Mouse (Mus musculus) embryonic facial prominence, embryonic 14.5 days (tissue): ENCODE measurements around the gene Tnfrsf13b. TPM values are rescaled to one million over a fixed set of nuclear protein-coding genes. Genes with fewer than 3 reads are reported as not detected.

Experiments
- ATAC-seq: fragments of 200-750 bp; cut with Nextera tagmentation; 2 replicates; pipeline ENCODE4 v1.8.0; 2017; ENCODE audit warnings: low read depth, moderate number of reproducible peaks, moderate TSS enrichment
- DNase-seq: peaks from one replicate; pipeline ENCODE4 v3.0.0-alpha.2; 2015; ENCODE audit warnings: low spot score
- H3K27ac ChIP-seq: fragments of 300-500 bp; sonication (generic); replicated peaks from 2 replicates; pipeline ENCODE4 v1.5.1; 2014; ENCODE audit warnings: low read depth, mild to moderate bottlenecking, low read length, moderate library complexity
- H3K27me3 ChIP-seq: fragments of 300-500 bp; sonication (generic); replicated peaks from 2 replicates; pipeline ENCODE4 v1.6.1; 2014; ENCODE audit warnings: low read length; ENCODE audit not compliant: control insufficient read depth, insufficient read depth
- H3K36me3 ChIP-seq: fragments of 300-500 bp; sonication (generic); 2 replicates; pipeline ENCODE4 v1.6.1; 2014; ENCODE audit warnings: low read length, mixed read lengths; ENCODE audit not compliant: control insufficient read depth, insufficient read depth
- H3K4me1 ChIP-seq: fragments of 300-500 bp; sonication (generic); 2 replicates; pipeline ENCODE4 v1.6.1; 2014; ENCODE audit warnings: antibody characterized with exemption, low read length; ENCODE audit not compliant: control insufficient read depth, insufficient read depth
- H3K4me2 ChIP-seq: fragments of 300-500 bp; sonication (generic); 2 replicates; pipeline ENCODE4 v1.6.1; 2014; ENCODE audit warnings: low read depth, mild to moderate bottlenecking, low read length, moderate library complexity, mixed read lengths
- H3K4me3 ChIP-seq: fragments of 300-500 bp; sonication (generic); 2 replicates; pipeline ENCODE4 v1.5.1; 2014; ENCODE audit warnings: low read depth, mild to moderate bottlenecking, low read length
- H3K9ac ChIP-seq: fragments of 300-500 bp; sonication (generic); 2 replicates; pipeline ENCODE4 v1.6.1; 2014; ENCODE audit warnings: low read depth, mild to moderate bottlenecking, low read length, moderate library complexity, mixed read lengths
- H3K9me3 ChIP-seq: fragments of 300-500 bp; sonication (generic); 2 replicates; pipeline ENCODE4 v1.6.1; 2016; ENCODE audit warnings: low read length; ENCODE audit not compliant: control insufficient read depth
- WGBS: fragments of 180-500 bp; shearing (Covaris S2); extraction: QIAGEN DNeasy Blood & Tissue Kit; methylation state at CpG from one replicate; pipeline ENCODE4 v1.1.7; 2014; 5-methylcytosine and 5-hydroxymethylcytosine counted together
- polyA plus RNA-seq: library from polyadenylated mRNA; unstranded; fragments of >200 nt; fragmentation: Nextera tagmentation; extraction: Ambion mirVana; gene quantifications from 2 replicates; pipeline ENCODE4 v1.2.1, GENCODE M21; 2014

Tnfrsf13b gene
- polyA plus RNA-seq, result 2.9 and 3.0 TPM in 2 replicates

DNA sequence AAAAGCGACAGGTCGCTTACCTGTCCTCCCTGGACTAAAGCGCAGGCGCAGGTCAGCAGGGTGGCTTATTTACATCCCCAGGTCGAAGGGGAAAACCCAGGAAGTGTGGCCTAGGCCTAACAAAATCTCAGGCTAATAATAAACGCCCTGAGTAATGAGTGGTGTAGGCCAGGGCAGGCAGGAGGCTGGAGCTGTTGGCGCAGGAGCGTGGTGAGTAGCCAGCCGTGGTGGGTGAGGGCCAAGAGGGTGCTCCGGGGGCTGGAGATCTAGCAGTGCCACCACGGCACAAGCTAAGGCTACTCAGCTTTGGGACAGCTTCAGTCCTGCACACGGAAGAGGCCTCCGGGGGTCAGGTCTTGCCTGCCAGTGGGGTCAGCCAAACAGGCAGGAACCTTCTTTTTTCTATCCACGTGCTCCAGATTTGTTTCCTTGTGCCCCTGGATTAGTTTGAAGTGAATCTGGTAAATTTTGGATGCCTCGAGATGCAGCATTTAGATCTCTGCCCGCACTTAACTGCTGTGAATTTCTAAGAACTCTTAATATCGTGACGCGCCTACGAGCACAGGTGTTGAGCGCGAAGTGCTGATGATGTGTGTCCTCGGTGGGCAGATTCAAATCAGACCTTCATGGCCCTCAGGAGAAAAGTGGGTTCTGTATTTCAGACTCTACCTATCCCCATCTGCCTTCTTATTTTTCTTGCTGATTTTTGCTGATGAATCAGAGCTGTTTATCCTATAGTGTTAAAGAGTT is at the start of gene Tnfrsf13b:
Gene Tnfrsf13b (plus strand): TSS at position 150 of the 750 bp plus-strand sequence.
- H3K4me1 ChIP-seq, result no peaks in the 10 kb centered on the region
- H3K4me2 ChIP-seq, result no peak within 1 kb of the TSS
- no peaks in the 10 kb centered on the region for H3K36me3 ChIP-seq
- 87% methylated on average over 23 of the region's 23 CpGs for WGBS
- no peak for DNase-seq
- no peak for ATAC-seq
- H3K27ac ChIP-seq, result no peak within 1 kb of the TSS
- H3K9me3 ChIP-seq, result no peaks in the 10 kb centered on the region
- no peaks in the 10 kb centered on the region for H3K27me3 ChIP-seq
- no peak within 1 kb of the TSS for H3K9ac ChIP-seq
- H3K4me3 ChIP-seq, result no peak within 1 kb of the TSS

- WGBS, result 86% methylated on average over 2 of the region's 2 CpGs
- no peaks in the 10 kb centered on the region for H3K27me3 ChIP-seq
- H3K27ac ChIP-seq, result no peak overlapping the region
- ATAC-seq, result no peak
- no peaks in the 10 kb centered on the region for H3K4me1 ChIP-seq
- H3K9me3 ChIP-seq, result no peaks in the 10 kb centered on the region
- H3K4me3 ChIP-seq, result no peak overlapping the region
- no peak overlapping the region for H3K4me2 ChIP-seq
- no peak overlapping the region for H3K9ac ChIP-seq
- no peaks in the 10 kb centered on the region for H3K36me3 ChIP-seq
- DNase-seq, result no peak
These were observed 44.9 kb upstream of the Tnfrsf13b start for GRCm38 (mm10) chr11:61081624-61082023.

- DNase-seq, result no peak
- WGBS, result 79% methylated on average over 7 of the region's 7 CpGs
- H3K9ac ChIP-seq, result no peak overlapping the region
These were observed 36.4 kb upstream of the Tnfrsf13b start for GRCm38 (mm10) chr11:61090195-61090594.

GRCm38 (mm10) chr11:61091192-61091591 is 35.4 kb upstream of the Tnfrsf13b start:
- Histone ChIP-seq H3K4me1 (no peaks in the 10 kb centered on the region), H3K36me3 (no peaks in the 10 kb centered on the region), H3K4me2 (no peak overlapping the region), H3K9me3 (peaks cover 9% of the 10 kb centered on the region; the same call in 1 of the 2 replicates), H3K27ac (no peak overlapping the region), H3K27me3 (no peaks in the 10 kb centered on the region), H3K4me3 (no peak overlapping the region), H3K9ac (no peak overlapping the region)
- WGBS, result 68% methylated on average over 3 of the region's 3 CpGs
- DNase-seq (no peak), ATAC-seq (no peak)

More at GRCm38 (mm10) chr11:61090195-61090594, 36.4 kb upstream of the Tnfrsf13b start:
- Histone ChIP-seq H3K27me3 (no peaks in the 10 kb centered on the region), H3K4me2 (no peak overlapping the region), H3K36me3 (no peaks in the 10 kb centered on the region), H3K4me3 (no peak overlapping the region), H3K4me1 (no peaks in the 10 kb centered on the region), H3K27ac (no peak overlapping the region), H3K9me3 (0 out of 2 replicates have a peak, but pooled peaks cover 6% of the 10 kb centered on the region)
- ATAC-seq, result no peak

- H3K4me3 ChIP-seq, result no peak overlapping the region
- peak; percentile 89 for DNase-seq
- H3K27ac ChIP-seq, result no peak overlapping the region
- 20% methylated on average over 7 of the region's 7 CpGs for WGBS
- H3K4me1 ChIP-seq, result no peaks in the 10 kb centered on the region
- no peak for ATAC-seq
- H3K9ac ChIP-seq, result no peak overlapping the region
- no peak overlapping the region for H3K4me2 ChIP-seq
- H3K36me3 ChIP-seq, result no peaks in the 10 kb centered on the region
- peaks cover 9% of the 10 kb centered on the region; the same call in 1 of the 2 replicates for H3K9me3 ChIP-seq
- H3K27me3 ChIP-seq, result no peaks in the 10 kb centered on the region
These were observed 34.8 kb upstream of the Tnfrsf13b start for GRCm38 (mm10) chr11:61091642-61092262.

DNA sequence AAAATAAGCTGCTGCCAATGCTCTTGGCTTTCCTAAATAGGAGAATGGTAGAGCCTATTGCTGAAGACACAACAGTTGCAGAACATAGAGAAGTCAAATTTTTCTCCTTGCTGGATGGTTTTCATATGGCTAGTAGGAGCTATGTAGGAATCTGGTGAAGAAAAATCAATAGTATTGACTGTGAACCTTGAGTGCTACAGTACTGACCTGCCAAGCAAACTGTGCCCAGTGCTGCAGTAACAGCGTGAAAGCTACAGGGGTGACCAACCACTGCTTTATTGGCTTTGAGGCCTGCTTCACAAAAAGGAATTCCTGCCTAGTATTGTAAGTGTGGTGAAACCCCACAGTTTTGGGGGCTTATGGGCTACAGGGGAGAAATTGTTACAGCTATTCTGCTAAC is 28.5 kb upstream of the Tnfrsf13b start:
- WGBS, result 67% methylated on average over 1 of the region's 1 CpGs
- no peaks in the 10 kb centered on the region for H3K27me3 ChIP-seq
- H3K4me3 ChIP-seq, result no peak overlapping the region
- H3K4me2 ChIP-seq, result no peak overlapping the region
- H3K27ac ChIP-seq, result no peak overlapping the region
- peaks cover 9% of the 10 kb centered on the region; the same call in 1 of the 2 replicates for H3K9me3 ChIP-seq
- H3K4me1 ChIP-seq, result no peaks in the 10 kb centered on the region
- no peaks in the 10 kb centered on the region for H3K36me3 ChIP-seq
- DNase-seq, result no peak
- no peak overlapping the region for H3K9ac ChIP-seq
- ATAC-seq, result no peak

DNA sequence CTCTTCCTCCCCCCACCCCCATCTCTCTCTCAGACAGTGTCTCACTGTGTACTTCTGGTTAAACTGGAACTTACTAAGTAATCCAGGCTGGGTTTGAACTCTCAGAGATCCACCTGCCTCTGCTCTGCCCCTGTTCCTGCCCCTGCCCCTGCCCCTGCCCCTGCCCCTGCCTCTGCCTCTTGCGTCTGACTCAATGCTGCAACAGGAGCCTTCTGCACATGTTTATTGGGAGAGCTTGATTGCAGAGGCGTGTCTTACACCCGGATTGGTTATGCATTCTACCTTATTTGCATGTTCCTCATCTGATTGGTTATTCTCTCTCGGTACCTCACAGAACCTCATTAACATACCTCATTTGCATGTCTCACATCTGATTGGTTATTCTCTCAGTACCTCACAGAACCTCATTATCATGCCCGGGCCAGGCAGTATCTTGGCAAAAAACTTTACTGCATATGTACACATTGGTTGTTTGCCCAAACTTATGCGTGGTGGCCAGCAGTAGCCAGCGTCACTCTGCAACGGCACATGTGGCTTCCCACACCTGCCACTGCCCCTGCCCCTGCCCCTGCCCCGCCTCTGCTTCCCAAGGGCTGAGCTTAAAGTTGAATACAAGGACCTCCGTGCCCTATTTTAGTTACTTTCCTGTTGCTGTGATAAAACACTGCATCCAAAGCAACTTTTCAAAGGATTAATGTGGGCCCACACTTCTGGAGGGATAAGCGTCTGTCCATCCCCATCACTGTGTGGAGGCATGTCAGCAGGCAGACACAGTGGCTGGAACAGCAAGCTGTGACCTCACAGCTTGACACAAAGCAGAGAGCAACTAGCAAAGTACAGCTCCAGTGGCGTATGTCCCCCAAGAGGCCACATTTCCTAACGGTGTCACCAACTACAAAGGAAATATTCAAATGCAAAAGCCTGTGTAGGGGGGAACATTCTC is 23.9 kb upstream of the Tnfrsf13b start:
- no peaks in the 10 kb centered on the region for H3K9me3 ChIP-seq
- H3K27ac ChIP-seq, result no peak overlapping the region
- H3K9ac ChIP-seq, result no peak overlapping the region
- no peaks in the 10 kb centered on the region for H3K4me1 ChIP-seq
- no peak overlapping the region for H3K4me3 ChIP-seq
- no peak overlapping the region for H3K4me2 ChIP-seq
- no peaks in the 10 kb centered on the region for H3K36me3 ChIP-seq
- ATAC-seq, result no peak
- 71% methylated on average over 12 of the region's 13 CpGs for WGBS
- H3K27me3 ChIP-seq, result no peaks in the 10 kb centered on the region
- no peak for DNase-seq

DNA sequence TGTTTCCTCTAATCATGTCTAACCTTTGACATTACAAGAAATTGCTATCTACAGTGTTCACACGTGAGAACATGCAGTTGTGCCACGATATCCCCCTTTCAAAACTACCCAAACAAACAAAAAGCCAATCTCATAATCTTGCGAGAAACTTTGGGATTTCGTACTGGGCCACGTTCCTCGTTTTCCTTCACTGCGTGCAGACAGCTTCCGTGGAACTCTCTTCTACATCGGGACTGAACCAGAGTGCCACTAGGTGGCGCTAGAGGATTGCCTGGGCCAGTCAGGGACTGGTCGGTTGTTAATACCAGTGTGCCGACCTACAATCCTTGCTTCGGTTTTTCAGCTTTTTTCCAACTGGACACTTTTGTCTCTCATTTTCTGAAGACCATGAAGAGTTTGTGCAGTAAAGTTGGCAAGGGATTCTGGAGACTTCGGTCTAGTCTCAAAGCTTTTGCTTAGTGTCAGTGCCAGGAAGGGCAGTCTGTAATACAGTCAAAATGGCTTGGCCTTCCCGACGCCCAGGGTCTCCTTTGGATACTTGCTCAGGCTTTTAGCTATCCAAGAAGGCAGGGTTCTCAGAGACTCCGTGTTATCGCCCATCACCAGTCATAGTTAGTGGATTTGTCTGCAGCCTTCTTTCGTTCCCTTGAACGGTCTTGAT is 22.2 kb upstream of the Tnfrsf13b start:
- Histone ChIP-seq H3K36me3 (no peaks in the 10 kb centered on the region), H3K9ac (peak overlapping the region; percentile 2; the same call in 1 of the 2 replicates), H3K27ac (no peak overlapping the region), H3K4me1 (no peaks in the 10 kb centered on the region), H3K4me2 (peak overlapping the region; percentile 17; the same call in 1 of the 2 replicates), H3K27me3 (no peaks in the 10 kb centered on the region), H3K4me3 (no peak overlapping the region), H3K9me3 (no peaks in the 10 kb centered on the region)
- peak; percentile 93 for DNase-seq
- WGBS, result 17% methylated on average over 20 of the region's 20 CpGs
- ATAC-seq, result peak; percentile 95
